In the genomic region with DNA sequence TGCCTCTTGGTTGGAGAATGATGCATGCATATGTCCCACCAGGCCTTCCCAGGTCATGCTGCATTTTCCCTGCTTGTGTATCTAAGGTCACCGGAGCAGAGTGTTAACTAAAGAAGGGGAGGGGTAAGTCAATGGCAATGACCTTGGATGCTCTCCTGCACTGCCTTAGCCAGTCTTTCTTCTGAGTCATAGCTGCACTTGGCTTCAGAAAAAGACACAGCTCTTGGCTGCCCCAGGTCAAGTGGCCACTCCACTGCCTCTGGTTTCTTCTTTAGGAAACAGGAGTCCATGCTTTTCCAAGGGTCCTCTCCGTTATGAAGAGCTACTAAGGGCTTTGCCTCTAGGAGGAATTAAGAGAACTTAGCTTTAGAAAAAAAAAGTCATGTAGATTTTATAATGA, we compare ENCODE assay signal across 21 mouse cellular contexts.
DNase-seq lines count a peak whose midpoint lies in the region; ATAC-seq lines count a peak whose summit lies in the region.
"Had no signal": no experiment of that assay in that cellular context is flagged by ENCODE, and none has a peak within 500 bp of the region (broad histone marks: within the 10 kb centered on the region; RNA-seq: fewer than 3 reads in every experiment).

No protein-coding gene starts in this region.

- ATAC-seq in intestine, embryonic 14.5 days (replicated peaks; ENCODE audit: low FRiP score, low TSS enrichment, low read depth) = no peak
- no peak for ATAC-seq in intestine, embryonic 15.5 days
- ATAC-seq: CD4-positive, CD25-positive, alpha-beta regulatory T cell, adult 4 months; forebrain, embryonic 14.5 days had no signal

- H3K9ac ChIP-seq in intestine, embryonic 14.5 days (ENCODE audit: low read length) = no peak overlapping the region
- H3K9ac ChIP-seq in intestine, embryonic 15.5 days = no peak overlapping the region
- H3K9ac ChIP-seq: embryonic facial prominence, embryonic 15.5 days; heart, embryonic 12.5 days; hindbrain, embryonic 14.5 days had no signal

- WGBS in intestine, embryonic 14.5 days = 78% methylated on average over 2 of the region's 2 CpGs
- 70% methylated on average over 2 of the region's 2 CpGs for WGBS in intestine, embryonic 15.5 days

- H3K4me3 ChIP-seq in intestine, embryonic 14.5 days (ENCODE audit: low read depth, low read length) = no peak overlapping the region
- no peak overlapping the region for H3K4me3 ChIP-seq in intestine, embryonic 15.5 days (replicated peaks)
- H3K4me3 ChIP-seq: embryonic facial prominence, embryonic 15.5 days; erythroblast, embryonic 14.5 days; forebrain, embryonic 10.5 days; gastrocnemius, adult 2 months; heart, embryonic 12.5 days; hindbrain, embryonic 10.5 days had no signal

- no peaks in the 10 kb centered on the region for H3K4me1 ChIP-seq in intestine, embryonic 14.5 days (replicated peaks; ENCODE audit: control insufficient read depth, insufficient read depth, low read length)
- no peaks in the 10 kb centered on the region for H3K4me1 ChIP-seq in intestine, embryonic 15.5 days (replicated peaks)
- H3K4me1 ChIP-seq: embryonic facial prominence, embryonic 15.5 days; heart, embryonic 12.5 days had no signal

- no peak overlapping the region for H3K4me2 ChIP-seq in intestine, embryonic 14.5 days (ENCODE audit: low read length)
- H3K4me2 ChIP-seq in intestine, embryonic 15.5 days (replicated peaks) = no peak overlapping the region
- H3K4me2 ChIP-seq: embryonic facial prominence, embryonic 15.5 days; heart, embryonic 12.5 days; hindbrain, embryonic 14.5 days had no signal

- no peaks in the 10 kb centered on the region for H3K27me3 ChIP-seq in intestine, embryonic 14.5 days (replicated peaks; ENCODE audit: control insufficient read depth, insufficient read depth, low read length)
- H3K27me3 ChIP-seq in intestine, embryonic 15.5 days (replicated peaks) = no peaks in the 10 kb centered on the region
- H3K27me3 ChIP-seq: embryonic facial prominence, embryonic 15.5 days; heart, embryonic 12.5 days had no signal

- no peak overlapping the region for H3K27ac ChIP-seq in intestine, embryonic 14.5 days (ENCODE audit: low read depth)
- no peak overlapping the region for H3K27ac ChIP-seq in intestine, embryonic 15.5 days
- H3K27ac ChIP-seq: embryonic facial prominence, embryonic 15.5 days; forebrain, embryonic 10.5 days; gastrocnemius, adult 2 months; hindbrain, embryonic 10.5 days; hindbrain, embryonic 14.5 days had no signal

- no peaks in the 10 kb centered on the region for H3K9me3 ChIP-seq in intestine, embryonic 14.5 days (ENCODE audit: control insufficient read depth, low read length)
- no peaks in the 10 kb centered on the region for H3K9me3 ChIP-seq in intestine, embryonic 15.5 days
- H3K9me3 ChIP-seq: embryonic facial prominence, embryonic 15.5 days; forebrain, embryonic 10.5 days; hindbrain, embryonic 10.5 days had no signal

- H3K36me3 ChIP-seq in intestine, embryonic 14.5 days (ENCODE audit: control insufficient read depth, insufficient read depth, low read length) = no peaks in the 10 kb centered on the region
- no peaks in the 10 kb centered on the region for H3K36me3 ChIP-seq in intestine, embryonic 15.5 days
- H3K36me3 ChIP-seq: embryonic facial prominence, embryonic 15.5 days; forebrain, embryonic 10.5 days; G1E; heart, embryonic 12.5 days; hindbrain, embryonic 10.5 days had no signal

- peak; percentile 8 to 53 for DNase-seq in adrenal gland, adult (ENCODE audit: inconsistent age in 2 of 2, low spot score in 1 of 2)
- DNase-seq in adrenal gland, postnatal 36 days = no peak
- DNase-seq in intestine, embryonic 14.5 days (ENCODE audit: low spot score) = peak; percentile 15
- peak; percentile 42 for DNase-seq in lung, postnatal 25 days (ENCODE audit: low spot score)
- DNase-seq in right cerebral cortex, postnatal 10 days (ENCODE audit: low spot score in 2 of 2) = no peak
- DNase-seq in retina, postnatal 1 day = no peak
- DNase-seq: B cell, adult 2 months; cerebellum, adult 2 months; embryo, embryonic 11 days; gastrocnemius, adult 2 months; gastrocnemius, postnatal 25 days had no signal

Comparison
In these comparisons a context has a peak if more than half of its experiments do, and no peak if none do; other contexts are left out.
1. DNase-seq: peak in adrenal gland, adult (2 of 2), intestine, embryonic 14.5 days (single experiment) and lung, postnatal 25 days (single experiment); none in adrenal gland, postnatal 36 days (0 of 2), right cerebral cortex, postnatal 10 days (0 of 2) and retina, postnatal 1 day (single experiment).